Mouse (Mus musculus) hindbrain, postnatal 0 days (tissue): Measurements from ENCODE around the gene Yrdc. TPM values are rescaled to one million over a fixed set of nuclear protein-coding genes. Genes with fewer than 3 reads are reported as not detected.

Source experiments
- ATAC-seq: fragments of 200-750 bp; cut with Nextera tagmentation; 2 replicates; pipeline ENCODE4 v1.8.0; 2017; ENCODE audit warnings: mild to moderate bottlenecking, moderate TSS enrichment, moderate library complexity
- DNase-seq: peaks from one replicate; pipeline ENCODE4 v3.0.0-alpha.2; 2015; ENCODE audit warnings: low spot score
- H3K27ac ChIP-seq: fragments of 300-500 bp; sonication (generic); 2 replicates; pipeline ENCODE4 v1.5.1; 2014; ENCODE audit warnings: mild to moderate bottlenecking
- H3K27me3 ChIP-seq: fragments of 300-500 bp; sonication (generic); 2 replicates; pipeline ENCODE4 v1.6.1; 2014; ENCODE audit warnings: low read length, mixed read lengths; ENCODE audit not compliant: insufficient read depth
- H3K36me3 ChIP-seq: fragments of 300-500 bp; sonication (generic); 2 replicates; pipeline ENCODE4 v1.6.1; 2014; ENCODE audit warnings: low read length, mixed read lengths; ENCODE audit not compliant: insufficient read depth
- H3K4me1 ChIP-seq: fragments of 300-500 bp; sonication (generic); 2 replicates; pipeline ENCODE4 v1.6.1; 2014; ENCODE audit warnings: antibody characterized with exemption, low read length, mixed read lengths; ENCODE audit not compliant: insufficient read depth
- H3K4me2 ChIP-seq: fragments of 300-500 bp; sonication (generic); 2 replicates; pipeline ENCODE4 v1.6.1; 2014; ENCODE audit warnings: low read depth, mild to moderate bottlenecking, low read length, moderate library complexity, mixed read lengths
- H3K4me3 ChIP-seq: fragments of 300-500 bp; sonication (generic); 2 replicates; pipeline ENCODE4 v1.5.1; 2014; ENCODE audit warnings: low read length
- H3K9ac ChIP-seq: fragments of 300-500 bp; sonication (generic); replicated peaks from 2 replicates; pipeline ENCODE4 v1.6.1; 2014; ENCODE audit warnings: mild to moderate bottlenecking, low read length, moderate library complexity, mixed read lengths
- H3K9me3 ChIP-seq: fragments of 300-500 bp; sonication (generic); 2 replicates; pipeline ENCODE4 v1.6.1; 2016; ENCODE audit warnings: low read length, mixed read lengths
- CTCF ChIP-seq: IDR thresholded peaks from 2 replicates; pipeline ENCODE4 v1.5.1; 2016; ENCODE audit warnings: antibody characterized with exemption, control low read depth, low read depth
- WGBS: fragments of 180-500 bp; shearing (Covaris S2); extraction: QIAGEN DNeasy Blood & Tissue Kit; methylation state at CpG from one replicate; pipeline ENCODE4 v1.1.7; 2014; 5-methylcytosine and 5-hydroxymethylcytosine counted together
- polyA plus RNA-seq: library from polyadenylated mRNA; unstranded; fragments of >200 nt; fragmentation: Nextera tagmentation; extraction: Ambion mirVana; gene quantifications from 2 replicates; pipeline ENCODE4 v1.2.1, GENCODE M21; 2015
- total RNA-seq: library from RNA; depleted of rRNA; stranded (reverse); fragments of >200 nt; gene quantifications from 2 replicates; pipeline ENCODE4 v1.2.3, GENCODE M21; 2014

The Yrdc gene
- total and polyA plus RNA-seq, 2 experiments from 2014 or later = 52.9 TPM

DNA sequence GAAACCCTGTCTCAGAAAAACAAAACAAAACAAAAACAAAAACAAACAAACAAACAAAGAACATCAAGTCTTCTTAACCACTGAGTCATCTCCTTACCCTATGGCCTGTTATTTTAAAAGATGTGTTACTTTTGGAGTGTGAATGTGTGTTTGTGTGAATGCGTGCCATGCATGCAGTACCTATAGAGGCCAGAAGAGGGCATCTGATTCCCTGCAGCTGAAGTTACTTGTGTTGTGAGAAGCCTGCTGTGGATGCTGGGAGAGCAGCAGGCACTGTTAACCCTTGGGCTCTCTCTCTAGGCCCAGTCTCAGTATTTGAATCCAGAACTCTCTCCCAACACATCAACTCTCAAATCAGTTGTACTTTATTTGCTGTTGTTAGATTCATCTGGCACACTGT is 22.2 kb downstream of the Yrdc start:
- Histone ChIP-seq H3K9ac (no peak overlapping the region), H3K27ac (no peak overlapping the region), H3K9me3 (no peaks in the 10 kb centered on the region), H3K27me3 (no peaks in the 10 kb centered on the region), H3K4me3 (no peak overlapping the region), H3K36me3 (no peaks in the 10 kb centered on the region), H3K4me1 (no peaks in the 10 kb centered on the region), H3K4me2 (no peak overlapping the region)
- ATAC-seq (no peak), DNase-seq (no peak)
- WGBS = 94% methylated on average over 1 of the region's 1 CpGs
- TF ChIP-seq CTCF = peak; percentile 62

GRCm38 (mm10) chr4:124880599-124880998 is 30.1 kb downstream of the Yrdc start, which contains the start of gene Epha10:
Gene Epha10 (plus strand): TSS chr4:124880899.
- Histone ChIP-seq H3K27me3 (0 out of 2 replicates have a peak, but pooled peaks cover 10% of the 10 kb centered on the region), H3K36me3 (no peaks in the 10 kb centered on the region), H3K27ac (peak within 1 kb of the TSS; percentile 70), H3K4me1 (no peaks in the 10 kb centered on the region; the same call in 1 of the 2 replicates), H3K4me2 (peak within 1 kb of the TSS; percentile 61), H3K9me3 (no peaks in the 10 kb centered on the region), H3K4me3 (peak within 1 kb of the TSS; percentile 49), H3K9ac (peak within 1 kb of the TSS; percentile 46)
- 2% methylated on average over 11 of the region's 11 CpGs for WGBS
- no peak for ATAC-seq
- no peak for TF ChIP-seq CTCF
- DNase-seq = no peak

DNA sequence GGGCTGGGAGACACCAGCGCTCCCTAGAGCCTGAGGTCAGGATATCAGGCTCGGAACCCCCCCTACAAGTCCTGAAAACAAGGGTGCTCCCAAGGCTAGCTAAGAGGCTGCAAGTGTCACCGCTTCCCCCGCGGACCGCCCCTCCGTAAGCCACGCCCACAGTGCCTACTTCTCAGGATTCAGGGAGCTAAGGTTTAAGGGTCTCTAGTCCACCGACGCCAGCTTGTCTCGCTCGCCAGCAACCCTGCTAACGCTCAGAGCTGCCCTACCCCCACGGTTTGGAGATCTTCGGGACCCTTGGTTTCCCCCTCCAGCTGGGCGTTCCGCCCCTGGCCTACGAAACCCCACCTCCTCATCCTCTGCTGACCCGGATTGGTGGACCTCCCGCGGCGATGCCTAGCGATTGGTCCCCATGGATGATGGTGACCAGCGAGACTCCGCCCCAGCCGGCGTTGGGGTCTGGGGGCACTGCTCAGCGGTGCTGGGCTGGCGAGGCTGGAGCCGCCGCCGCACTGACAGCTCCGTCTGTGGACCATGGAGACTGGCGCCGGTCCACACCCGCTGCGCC is 30.9 kb downstream of the Yrdc start:
- WGBS = under 1% methylated on average over 37 of the region's 37 CpGs
- peak; percentile 95 for DNase-seq
- H3K9ac ChIP-seq = peak overlapping the region; percentile 46
- TF ChIP-seq CTCF = peak; percentile 24; the same call in 1 of the 2 replicates
- peak overlapping the region; percentile 70 for H3K27ac ChIP-seq
- ATAC-seq = peak; percentile 95
- H3K9me3 ChIP-seq = no peaks in the 10 kb centered on the region
- H3K27me3 ChIP-seq = peaks cover 10% of the 10 kb centered on the region; the same call in 1 of the 2 replicates
- no peaks in the 10 kb centered on the region for H3K36me3 ChIP-seq
- no peaks in the 10 kb centered on the region; the same call in 1 of the 2 replicates for H3K4me1 ChIP-seq
- peak overlapping the region; percentile 61 for H3K4me2 ChIP-seq
- H3K4me3 ChIP-seq = peak overlapping the region; percentile 49

DNA sequence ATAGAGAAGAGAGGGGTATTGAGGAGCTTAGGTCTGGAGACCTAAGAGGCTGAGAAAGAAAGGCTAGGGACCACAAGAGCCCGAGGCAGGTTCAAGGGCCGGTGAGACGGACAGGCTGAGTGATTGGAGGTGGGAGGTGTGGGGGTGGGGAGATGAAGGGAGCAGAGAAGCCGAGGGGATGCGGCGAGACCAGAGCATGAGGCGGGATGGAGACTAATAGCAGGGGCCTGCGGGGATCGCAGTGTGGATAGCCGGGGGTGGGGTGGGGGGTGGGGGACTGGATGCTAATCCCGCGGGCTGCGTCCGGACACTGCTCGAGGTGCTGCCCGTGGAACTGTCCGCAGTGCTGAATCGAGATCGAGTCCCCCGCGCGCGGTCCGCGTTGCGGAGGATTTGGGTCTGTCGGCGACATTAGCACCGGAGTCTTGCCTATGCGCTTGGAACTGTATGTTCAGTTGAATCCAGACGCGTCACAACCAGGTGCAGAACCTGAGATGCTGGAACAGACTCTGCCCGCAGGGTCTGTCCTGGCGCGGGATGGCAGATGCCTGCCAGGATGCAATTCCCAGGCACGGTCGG is 31.8 kb downstream of the Yrdc start:
- peak overlapping the region; percentile 70 for H3K27ac ChIP-seq
- H3K4me2 ChIP-seq = peak overlapping the region; percentile 61
- H3K36me3 ChIP-seq = no peaks in the 10 kb centered on the region
- H3K9ac ChIP-seq = peak overlapping the region; percentile 46
- ATAC-seq = peak; percentile 27; the same call in 1 of the 2 replicates
- WGBS = under 1% methylated on average over 34 of the region's 37 CpGs
- no peaks in the 10 kb centered on the region; the same call in 1 of the 2 replicates for H3K4me1 ChIP-seq
- peaks cover 10% of the 10 kb centered on the region; the same call in 1 of the 2 replicates for H3K27me3 ChIP-seq
- H3K4me3 ChIP-seq = peak overlapping the region; percentile 49
- H3K9me3 ChIP-seq = no peaks in the 10 kb centered on the region
- DNase-seq = peak; percentile 48
- no peak for TF ChIP-seq CTCF

GRCm38 (mm10) chr4:124888702-124889101 is 38.2 kb downstream of the Yrdc start:
- ATAC-seq = no peak
- no peaks in the 10 kb centered on the region for H3K9me3 ChIP-seq
- H3K9ac ChIP-seq = no peak overlapping the region
- H3K4me1 ChIP-seq = no peaks in the 10 kb centered on the region
- no peak overlapping the region for H3K4me2 ChIP-seq
- H3K36me3 ChIP-seq = no peaks in the 10 kb centered on the region
- no peak overlapping the region for H3K4me3 ChIP-seq
- H3K27ac ChIP-seq = no peak overlapping the region
- WGBS = 56% methylated on average over 7 of the region's 7 CpGs
- DNase-seq = no peak
- H3K27me3 ChIP-seq = no peaks in the 10 kb centered on the region; the same call in 1 of the 2 replicates
- no peak for TF ChIP-seq CTCF

- Histone ChIP-seq H3K36me3 (no peaks in the 10 kb centered on the region), H3K4me2 (no peak overlapping the region), H3K27me3 (peaks cover 2% of the 10 kb centered on the region; the same call in 1 of the 2 replicates), H3K9me3 (no peaks in the 10 kb centered on the region), H3K9ac (no peak overlapping the region), H3K27ac (no peak overlapping the region), H3K4me3 (no peak overlapping the region), H3K4me1 (peaks cover 7% of the 10 kb centered on the region; the same call in 1 of the 2 replicates)
- no peak for TF ChIP-seq CTCF
- no peak for ATAC-seq
- no peak for DNase-seq
- 69% methylated on average over 2 of the region's 2 CpGs for WGBS
Observed at GRCm38 (mm10) chr4:124889935-124890334, 39.5 kb downstream of the Yrdc start.

- no peak for TF ChIP-seq CTCF
- ATAC-seq = no peak
Observed at GRCm38 (mm10) chr4:124890831-124891230, 40.4 kb downstream of the Yrdc start.

More at GRCm38 (mm10) chr4:124890831-124891230, 40.4 kb downstream of the Yrdc start:
- H3K27ac ChIP-seq = no peak overlapping the region
- DNase-seq = no peak
- H3K9me3 ChIP-seq = no peaks in the 10 kb centered on the region
- H3K4me2 ChIP-seq = no peak overlapping the region
- H3K9ac ChIP-seq = no peak overlapping the region
- 79% methylated on average over 5 of the region's 5 CpGs for WGBS
- H3K36me3 ChIP-seq = no peaks in the 10 kb centered on the region
- H3K4me1 ChIP-seq = peaks cover 8% of the 10 kb centered on the region; the same call in 1 of the 2 replicates
- no peak overlapping the region for H3K4me3 ChIP-seq
- peaks cover 6% of the 10 kb centered on the region; the same call in 1 of the 2 replicates for H3K27me3 ChIP-seq
